Mouse (Mus musculus) embryonic fibroblast, embryonic 13.5 days (primary cell): ENCODE measurements around the gene Syt13. TPM values are rescaled to one million over a fixed set of nuclear protein-coding genes. Genes with fewer than 3 reads are reported as not detected.
A peak's percentile ranks its signal among the peaks of the same experiment; 100 is the strongest.

ENCODE experiments used
- H3K27ac ChIP-seq: 2 replicates; pipeline ENCODE4 v1.5.1; 2012; ENCODE audit warnings: low read length, control low read depth, inconsistent platforms; ENCODE audit not compliant: insufficient read depth
- H3K4me1 ChIP-seq: 2 replicates; pipeline ENCODE4 v1.6.1; 2011; ENCODE audit warnings: low read length; ENCODE audit not compliant: control insufficient read depth, insufficient read depth
- H3K4me3 ChIP-seq: 2 replicates; pipeline ENCODE4 v1.5.1; 2011; ENCODE audit warnings: mild to moderate bottlenecking, control low read depth, low read length; ENCODE audit not compliant: insufficient read depth
- CTCF ChIP-seq: IDR thresholded peaks from 2 replicates; pipeline ENCODE4 v1.5.1; 2011; ENCODE audit warnings: mild to moderate bottlenecking, control low read depth, low read length, moderate library complexity, borderline replicate concordance; ENCODE audit not compliant: insufficient read depth
- POLR2A ChIP-seq: IDR thresholded peaks from 2 replicates; pipeline ENCODE4 v1.6.1; 2011; ENCODE audit warnings: low read depth, mild to moderate bottlenecking, control low read depth, low read length, moderate library complexity
- polyA plus RNA-seq: library from polyadenylated mRNA; stranded (reverse); fragments of >200 nt; gene quantifications from 2 replicates; pipeline ENCODE4 v1.2.4, GENCODE M21; 2011; ENCODE audit warnings: low read depth; ENCODE audit not compliant: missing spikeins, insufficient read length

Syt13 gene
- 9.2 and 13.4 TPM in 2 replicates for polyA plus RNA-seq

GRCm38 (mm10) chr2:92914933-92915553, at the start of gene Syt13:
Gene Syt13, plus strand, starts transcription at chr2:92915098.
- Histone ChIP-seq H3K4me3 (peak within 1 kb of the TSS; percentile 23), H3K27ac (no peak within 1 kb of the TSS), H3K4me1 (no peaks in the 10 kb centered on the region)
- no peak for TF ChIP-seq CTCF
- TF ChIP-seq POLR2A: no peak; the same call in 1 of the 2 replicates

- Histone ChIP-seq H3K27ac (no peak overlapping the region), H3K4me1 (no peaks in the 10 kb centered on the region), H3K4me3 (no peak overlapping the region)
- no peak for TF ChIP-seq CTCF
- no peak for TF ChIP-seq POLR2A
These were observed 48.3 kb upstream of the Syt13 start for GRCm38 (mm10) chr2:92866616-92867015.

GRCm38 (mm10) chr2:92870139-92870836, 44.6 kb upstream of the Syt13 start:
- Histone ChIP-seq H3K27ac (no peak overlapping the region), H3K4me3 (no peak overlapping the region), H3K4me1 (no peaks in the 10 kb centered on the region)
- TF ChIP-seq POLR2A (no peak), CTCF (no peak)

GRCm38 (mm10) chr2:92871093-92871686, 43.7 kb upstream of the Syt13 start:
- Histone ChIP-seq H3K27ac (no peak overlapping the region), H3K4me1 (no peaks in the 10 kb centered on the region), H3K4me3 (no peak overlapping the region)
- TF ChIP-seq CTCF (no peak), POLR2A (no peak)

GRCm38 (mm10) chr2:92872652-92873051, 42.2 kb upstream of the Syt13 start:
- TF ChIP-seq CTCF (no peak), POLR2A (no peak)
- Histone ChIP-seq H3K27ac (no peak overlapping the region), H3K4me1 (no peaks in the 10 kb centered on the region), H3K4me3 (no peak overlapping the region)

GRCm38 (mm10) chr2:92874592-92874991, 40.3 kb upstream of the Syt13 start:
- H3K4me1 ChIP-seq: no peaks in the 10 kb centered on the region
- no peak overlapping the region for H3K4me3 ChIP-seq
- TF ChIP-seq POLR2A (no peak), CTCF (no peak)
- H3K27ac ChIP-seq: no peak overlapping the region

GRCm38 (mm10) chr2:92877488-92877887, 37.4 kb upstream of the Syt13 start:
- H3K4me1 ChIP-seq: no peaks in the 10 kb centered on the region
- no peak overlapping the region for H3K4me3 ChIP-seq
- H3K27ac ChIP-seq: no peak overlapping the region
- no peak for TF ChIP-seq CTCF
- TF ChIP-seq POLR2A: no peak

- H3K4me3 ChIP-seq: no peak overlapping the region
- H3K27ac ChIP-seq: no peak overlapping the region
- H3K4me1 ChIP-seq: no peaks in the 10 kb centered on the region
- TF ChIP-seq CTCF (peak; percentile 78), POLR2A (no peak)
These were observed 31.6 kb upstream of the Syt13 start for GRCm38 (mm10) chr2:92883039-92883911.

GRCm38 (mm10) chr2:92883912-92884243, 31.0 kb upstream of the Syt13 start:
- no peak for TF ChIP-seq CTCF
- TF ChIP-seq POLR2A: no peak
- Histone ChIP-seq H3K4me1 (no peaks in the 10 kb centered on the region), H3K27ac (no peak overlapping the region), H3K4me3 (no peak overlapping the region)
